Mouse (Mus musculus) gastrocnemius, postnatal 10 days (tissue): ENCODE results near the gene Gm13040. TPM values are rescaled to one million over a fixed set of nuclear protein-coding genes. Genes with fewer than 3 reads are reported as not detected.
"Not testable (repeated sequence)": the region's sequence is repeated elsewhere in the genome, so short reads cannot be mapped to it uniquely, and the experiment has no call there.

ENCODE experiments used
- DNase-seq: peaks from one replicate; pipeline ENCODE4 v3.0.0; 2021; ENCODE audit warnings: mixed read lengths
- long read RNA-seq, 2 experiments: library from polyadenylated mRNA; stranded (forward); transcript quantifications; one replicate each; pipeline ENCODE4 v2.0.0; 2021
- total RNA-seq, 2 experiments: library from RNA; stranded (reverse); gene quantifications; 2 replicates each; pipeline ENCODE4 v1.2.3; 2021

The Gm13040 gene
- total RNA-seq: not detected
- long read RNA-seq, experiment 1: 0 reads
- long read RNA-seq, experiment 2: 0 reads

- not testable (repeated sequence) for DNase-seq
These were observed at the start of gene Gm13040 for GRCm38 (mm10) chr4:143535654-143536053. Gene Gm13040, plus strand, starts transcription at chr4:143535954.

- no peak for DNase-seq
These were observed 24.7 kb upstream of the Gm13040 start, which contains the start of gene Gm13043 for GRCm38 (mm10) chr4:143511043-143511442. Gene Gm13043, plus strand, starts transcription at chr4:143511343.

GRCm38 (mm10) chr4:143551400-143551799 lies 15.6 kb downstream of the Gm13040 start, which contains the start of the genes BC080695 and Gm13057:
Gene BC080695, plus strand, starts transcription at chr4:143551700.
Gene Gm13057, plus strand, starts transcription at chr4:143551709.
- not testable (repeated sequence) for DNase-seq

Other genes with a start within 250 kb of the Gm13040 start
- gene Pdpn, start 236.4 kb upstream of the Gm13040 start, total RNA-seq: 10 to 100 TPM; 23.1 to 28.3 TPM
- gene Lrrc38, start 186.2 kb upstream of the Gm13040 start, total RNA-seq: 10 to 100 TPM; 18.6 to 24.2 TPM
- under 1 TPM; 0.19 to 0.25 TPM for gene Pramel1, start 141.5 kb upstream of the Gm13040 start, total RNA-seq
- 1 to 10 TPM; 7.3 TPM for gene Pramef8, start 123.5 kb upstream of the Gm13040 start, total RNA-seq
- gene Oog4, start 85.6 kb upstream of the Gm13040 start, total RNA-seq: not detected
- gene Gm13043, start 24.6 kb upstream of the Gm13040 start, total RNA-seq: not detected
- not detected for gene BC080695, start 15.7 kb downstream of the Gm13040 start, total RNA-seq
- not detected for gene Gm13057, start 15.8 kb downstream of the Gm13040 start, total RNA-seq
- gene Gm13083, start 79.0 kb downstream of the Gm13040 start, total RNA-seq: not detected
- gene Gm13088, start 121.3 kb downstream of the Gm13040 start, total RNA-seq: not detected
- not detected for gene Gm13089, start 166.8 kb downstream of the Gm13040 start, total RNA-seq
- not detected for gene Gm13078, start 183.5 kb downstream of the Gm13040 start, total RNA-seq